Mouse (Mus musculus) embryo, embryonic 9.5 days (tissue): ENCODE measurements around the gene Tent4b.
"Not testable (repeated sequence)": the region's sequence is repeated elsewhere in the genome, so short reads cannot be mapped to it uniquely, and the experiment has no call there.

Source experiments
- DNase-seq: peaks from one replicate; pipeline ENCODE4 v3.0.0-alpha.2; 2017; ENCODE audit errors: extremely low spot score

Tent4b gene

DNA sequence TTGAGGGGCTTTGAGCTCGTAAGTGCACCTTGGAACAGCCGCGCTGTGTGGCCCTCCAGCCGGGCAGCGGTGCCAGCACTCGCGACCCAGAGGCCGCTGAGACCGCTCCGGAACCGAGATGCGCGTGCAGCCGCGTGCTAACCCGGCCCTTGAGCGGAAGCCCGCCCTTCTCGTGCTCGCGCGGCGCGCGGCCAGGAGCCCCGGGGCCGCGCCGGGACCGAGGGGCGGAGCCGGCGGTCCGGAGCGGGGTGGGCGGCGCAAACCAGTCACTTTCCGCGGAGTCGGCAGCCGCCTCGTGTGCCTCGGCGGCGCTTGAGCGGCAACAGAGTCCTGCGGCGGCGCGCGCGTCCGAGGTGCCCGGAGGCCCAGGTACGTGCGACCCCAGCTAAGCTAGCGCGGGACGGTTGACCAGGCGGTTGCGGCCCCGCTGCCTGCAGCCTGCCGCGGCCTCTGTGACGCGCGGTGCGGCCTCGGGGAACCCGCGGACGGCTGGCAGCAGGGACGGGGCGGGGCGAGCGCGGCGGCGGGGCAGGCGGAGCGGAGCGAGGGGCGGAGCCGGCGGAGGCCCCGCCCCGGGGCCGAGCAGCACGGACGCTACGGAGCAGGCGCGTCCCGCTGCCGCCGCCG lies at the start of gene Tent4b:
Tent4b (plus strand) TSS at position 269 of the 627 bp plus-strand sequence.
- DNase-seq, result peak; percentile 95

DNA sequence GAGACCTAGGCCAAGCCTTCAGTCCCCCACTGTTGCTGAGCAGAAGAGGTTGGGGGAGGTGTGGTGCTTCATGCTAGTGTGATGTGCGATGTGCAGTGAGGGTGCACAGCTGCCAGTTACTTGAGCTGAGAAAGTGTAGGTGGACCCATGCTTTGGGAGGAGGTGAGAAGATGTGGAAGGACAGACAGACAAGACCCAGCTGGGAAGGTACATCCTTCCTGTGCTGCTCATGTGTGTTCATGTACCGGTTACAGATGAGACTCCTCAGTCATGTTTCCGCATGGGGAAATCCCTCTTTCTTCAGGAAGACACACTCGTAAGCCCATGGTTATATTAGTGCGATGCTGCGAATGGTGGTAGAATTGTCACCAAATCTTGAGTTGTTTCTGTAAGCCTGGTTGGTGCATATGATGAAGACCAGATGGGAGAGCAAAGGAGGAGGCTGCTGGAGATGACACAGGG lies 48.1 kb upstream of the Tent4b start:
- DNase-seq, result no peak

DNA sequence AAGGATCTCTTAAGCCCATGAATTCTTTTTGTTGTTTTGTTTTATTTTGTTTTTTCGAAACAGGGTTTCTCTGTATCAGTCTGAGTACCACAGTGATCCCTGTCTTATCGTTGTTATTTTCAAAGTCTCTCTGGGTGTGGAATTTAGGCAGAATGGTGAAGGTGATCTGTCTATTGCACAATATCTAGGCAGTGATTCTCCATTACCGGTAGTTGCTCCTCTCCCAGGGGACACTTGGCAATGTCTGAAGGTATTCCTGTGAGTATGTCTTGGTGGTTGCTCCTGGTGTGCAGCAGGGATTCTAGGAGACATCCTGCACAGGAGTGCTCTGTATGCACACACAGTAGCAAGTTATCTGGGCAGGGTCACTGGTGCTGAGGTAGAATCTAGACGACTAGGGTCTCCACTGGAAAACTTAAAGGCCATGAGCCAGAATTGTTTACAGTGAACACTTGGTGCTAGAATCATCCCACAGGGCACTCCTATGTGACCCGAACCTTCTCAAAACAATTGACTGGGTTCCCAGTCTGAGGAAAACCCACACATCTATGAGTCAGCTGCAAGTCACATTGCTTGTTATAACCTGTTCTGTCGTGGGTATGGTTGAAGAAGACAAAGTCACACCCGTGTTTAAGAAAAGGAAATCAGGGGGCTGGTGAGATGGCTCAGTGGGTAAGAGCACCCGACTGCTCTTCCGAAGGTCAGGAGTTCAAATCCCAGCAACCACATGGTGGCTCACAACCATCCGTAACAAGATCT lies 38.6 kb upstream of the Tent4b start:
- DNase-seq, result no peak

DNA sequence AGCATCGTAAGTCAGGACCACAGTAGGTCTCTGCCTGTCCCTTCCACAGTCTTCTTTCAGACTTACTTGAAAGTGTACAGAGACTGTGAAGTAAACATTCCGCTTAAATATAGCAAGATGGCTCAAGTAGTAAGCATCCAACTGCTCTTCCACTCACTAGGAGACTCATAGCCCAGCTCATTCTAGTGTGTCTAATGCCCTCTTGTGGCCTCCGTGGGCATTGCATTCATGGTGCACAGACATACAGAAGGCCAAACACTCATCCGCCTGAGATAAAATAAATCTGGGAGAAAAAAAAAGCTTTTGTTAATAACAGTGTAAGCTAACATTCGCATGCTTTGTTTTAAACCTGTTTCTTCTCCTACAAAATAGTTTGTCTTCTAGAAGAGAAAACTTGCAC lies 37.6 kb upstream of the Tent4b start:
- peak; percentile 62 for DNase-seq

DNA sequence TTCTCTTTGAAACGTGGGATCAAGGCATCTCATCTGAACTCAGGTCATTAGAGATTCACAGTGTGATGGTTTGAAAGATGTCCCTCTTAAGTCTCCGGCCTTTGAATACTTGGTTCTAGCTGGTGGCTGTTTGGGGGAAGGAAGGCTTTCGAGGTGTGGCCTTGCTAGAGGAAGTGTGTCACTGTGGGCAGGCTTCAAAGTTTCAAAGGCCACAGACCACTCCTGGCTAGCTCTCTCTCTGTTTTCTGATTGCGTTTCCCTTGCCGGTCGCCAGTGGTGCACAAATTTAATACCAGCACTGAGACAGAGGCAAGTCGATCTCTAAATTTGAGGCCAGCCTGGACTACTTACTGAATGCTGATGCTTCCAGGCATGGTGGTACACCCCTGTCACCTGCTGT lies 23.7 kb upstream of the Tent4b start:
- no peak for DNase-seq

DNA sequence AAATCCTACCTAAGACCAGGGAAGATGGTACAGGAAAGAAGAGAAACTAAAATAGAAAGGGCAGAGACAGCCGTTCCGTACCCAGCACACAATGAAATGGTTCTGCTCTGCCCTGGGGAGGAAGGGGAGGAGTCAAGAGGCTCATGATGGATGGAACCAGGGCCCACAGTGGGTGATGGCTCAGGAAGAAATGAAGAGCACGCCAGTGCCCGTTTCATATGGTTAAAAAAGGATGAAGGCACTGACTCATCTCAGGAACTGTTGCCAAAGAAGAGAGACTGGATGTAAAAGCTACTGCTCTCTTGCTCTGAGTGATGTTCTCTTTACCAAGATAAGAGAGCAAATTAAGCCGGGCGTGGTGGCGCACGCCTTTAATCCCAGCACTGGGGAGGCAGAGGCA lies 21.7 kb upstream of the Tent4b start:
- DNase-seq, result no peak

DNA sequence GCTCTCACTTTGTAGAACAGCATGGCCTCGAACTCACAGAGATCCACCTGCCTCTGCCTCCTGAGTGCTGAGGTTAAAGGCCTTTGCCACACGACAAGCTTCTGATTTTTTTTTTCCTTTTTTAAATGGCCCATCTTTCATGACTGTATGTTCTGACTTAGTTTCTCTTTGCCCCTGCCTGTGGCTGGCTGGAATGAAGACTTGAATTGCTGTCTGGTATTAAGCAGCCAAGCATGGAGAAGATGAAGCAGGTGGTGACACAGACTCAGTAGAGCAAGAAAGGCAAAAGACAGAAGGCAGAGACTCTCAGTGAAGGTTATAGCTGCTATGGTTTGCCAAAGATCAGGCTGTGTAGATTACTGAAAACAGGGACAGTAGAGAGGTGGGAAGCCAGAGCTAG lies 15.9 kb upstream of the Tent4b start:
- DNase-seq, result no peak

DNA sequence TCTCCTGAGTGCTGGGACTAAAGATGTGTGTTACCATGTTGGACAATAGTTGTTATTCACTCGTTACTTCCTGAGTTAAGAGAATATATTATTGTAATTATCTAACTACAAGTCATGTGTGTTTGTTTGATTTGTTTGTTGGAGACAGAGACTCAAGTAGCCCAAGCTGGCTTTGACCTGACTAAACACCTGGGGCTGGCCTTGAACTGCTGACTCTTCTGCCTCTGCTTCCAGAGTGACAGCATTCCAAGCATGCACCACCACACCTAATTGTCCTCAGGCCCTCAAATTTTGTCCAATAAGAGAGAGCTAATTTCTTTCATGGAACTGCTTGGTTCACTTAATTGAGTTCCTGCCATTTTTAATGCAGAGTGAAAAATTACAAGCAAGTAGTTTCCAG lies 14.1 kb upstream of the Tent4b start:
- DNase-seq, result no peak

DNA sequence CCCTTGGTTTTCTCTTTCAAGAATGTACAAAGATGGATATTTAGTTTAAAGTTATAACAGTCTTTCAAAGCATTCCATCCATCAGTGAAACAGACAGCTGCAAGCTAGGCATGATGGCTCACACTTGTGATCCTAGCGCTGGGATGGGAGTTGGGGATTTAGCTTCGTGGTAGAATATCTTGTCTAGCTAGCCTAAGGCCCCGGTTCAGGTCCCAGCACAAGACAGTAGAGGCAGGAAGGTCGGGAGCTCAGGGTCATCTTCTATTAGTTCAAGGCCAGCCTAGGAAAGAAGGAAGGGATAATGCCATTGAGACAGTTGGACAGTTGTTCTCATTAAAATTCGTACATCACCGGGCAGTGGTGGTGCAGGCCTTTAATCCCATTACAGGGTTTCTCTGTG lies 13.3 kb upstream of the Tent4b start:
- no peak for DNase-seq

DNA sequence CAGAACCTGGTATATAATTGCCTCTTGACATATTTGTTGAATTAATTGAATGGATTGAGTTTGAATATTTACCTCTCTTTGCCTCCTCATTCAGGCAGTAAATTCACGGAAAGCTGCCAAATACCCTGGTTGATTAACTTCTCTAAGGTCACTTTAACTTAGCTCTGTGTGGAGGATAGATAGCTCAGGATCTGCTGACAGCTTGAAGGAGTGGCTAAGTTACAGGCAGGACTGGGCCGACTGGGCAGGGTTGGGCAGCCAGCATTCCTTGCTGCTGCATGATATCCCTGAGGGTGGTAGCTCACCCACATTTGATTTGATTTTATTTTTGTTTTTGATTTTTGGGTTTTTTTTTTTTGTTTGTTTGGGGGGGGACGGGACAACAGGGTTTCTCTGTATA lies 1.7 kb upstream of the Tent4b start:
- no peak for DNase-seq

DNA sequence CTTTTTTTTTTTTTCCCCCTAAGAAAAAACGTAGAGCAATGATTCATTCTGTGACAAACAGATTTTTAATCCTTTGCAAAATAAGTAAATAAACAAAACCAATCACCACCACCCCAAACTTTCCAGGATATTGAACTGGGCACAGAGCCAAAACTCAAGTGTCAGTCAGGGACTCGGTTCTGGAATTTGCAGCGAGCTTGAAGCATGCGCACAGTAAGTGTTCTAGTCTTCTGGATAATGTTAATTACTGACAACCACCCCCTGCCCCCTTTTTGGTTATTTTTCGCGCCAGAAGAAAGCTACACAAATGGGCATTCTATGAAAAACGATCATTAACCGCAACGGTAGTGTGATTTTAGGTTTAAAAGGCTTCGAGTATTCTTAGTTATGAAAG lies 465 bp upstream of the Tent4b start:
- no peak for DNase-seq

DNA sequence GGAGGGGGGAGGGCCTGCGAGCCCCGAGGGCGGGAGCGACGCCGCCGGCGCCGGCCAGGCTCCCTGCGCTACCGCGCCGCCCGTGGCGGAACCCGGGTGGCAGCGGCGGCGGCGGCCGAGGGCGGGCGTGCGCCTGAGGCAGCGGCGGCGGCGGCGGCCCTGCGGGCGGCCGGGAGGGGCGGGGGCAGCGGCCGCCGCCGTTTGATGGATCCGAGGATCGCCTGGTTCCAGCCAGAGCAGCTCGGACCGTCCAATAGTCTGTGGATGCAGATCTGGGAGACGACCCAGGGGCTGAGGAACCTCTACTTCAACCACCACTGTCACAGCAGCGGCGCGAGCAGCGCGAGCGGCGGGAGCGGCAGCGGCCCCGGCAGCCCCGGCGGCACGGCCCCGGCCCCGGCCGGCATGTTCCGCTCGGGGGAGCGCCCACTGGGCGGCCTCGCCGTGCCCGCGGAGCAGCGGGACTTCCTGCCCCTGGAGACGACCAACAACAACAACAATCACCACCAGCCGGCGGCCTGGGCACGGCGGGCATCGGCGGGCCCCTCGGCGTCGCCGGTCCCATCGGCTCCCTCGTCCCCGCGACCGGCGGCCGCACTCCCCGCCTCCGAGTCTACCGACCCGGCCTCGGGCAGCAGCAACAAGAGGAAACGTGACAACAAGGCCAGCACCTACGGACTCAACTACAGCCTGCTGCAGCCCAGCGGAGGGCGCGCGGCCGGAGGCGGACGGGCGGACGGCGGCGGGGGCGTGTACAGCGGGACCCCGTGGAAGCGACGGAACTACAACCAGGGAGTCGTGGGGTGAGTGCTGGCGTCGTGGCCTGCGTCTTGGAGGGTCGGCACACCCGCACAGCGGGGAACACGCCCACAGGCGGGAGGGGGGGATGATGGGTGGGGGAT lies 938 bp downstream of the Tent4b start:
- DNase-seq, result peak; percentile 51

DNA sequence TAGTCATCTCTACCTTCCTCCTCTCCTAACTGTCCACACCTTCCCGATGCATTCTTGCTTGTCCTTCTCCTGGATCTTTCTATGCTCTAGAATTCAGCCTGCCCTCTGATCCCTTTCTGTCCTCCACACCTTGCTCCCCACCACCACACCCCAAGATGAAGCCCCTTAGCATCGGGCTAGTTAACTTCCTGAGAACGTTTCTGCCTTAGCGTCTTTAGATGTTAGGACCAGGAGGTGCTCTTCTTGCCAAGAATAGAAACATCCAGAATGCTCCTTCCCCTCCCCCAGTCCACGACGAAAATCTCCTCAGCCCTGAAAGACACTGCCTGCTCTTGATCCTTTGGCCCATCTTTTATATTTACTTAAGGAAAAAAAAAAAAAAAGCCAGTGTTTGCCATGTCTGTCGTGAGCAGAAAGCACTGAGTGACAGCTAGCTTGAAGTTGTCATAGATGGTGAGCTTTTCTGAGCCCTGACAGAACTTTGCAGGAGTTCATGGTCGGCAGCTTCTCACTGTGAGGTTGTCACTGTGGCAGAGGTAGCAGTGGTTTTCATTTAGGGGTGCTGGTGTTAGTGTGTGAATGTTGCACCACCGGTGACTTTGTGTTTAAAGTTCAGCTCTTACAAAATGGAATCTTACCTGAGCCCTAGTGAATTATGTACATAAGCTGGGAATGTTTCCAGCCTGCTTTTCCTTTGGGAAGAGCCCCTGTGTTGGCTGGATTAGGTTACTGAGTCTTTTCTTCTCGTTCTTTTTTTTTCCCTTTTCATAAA lies 1.9 kb downstream of the Tent4b start:
- no peak for DNase-seq

DNA sequence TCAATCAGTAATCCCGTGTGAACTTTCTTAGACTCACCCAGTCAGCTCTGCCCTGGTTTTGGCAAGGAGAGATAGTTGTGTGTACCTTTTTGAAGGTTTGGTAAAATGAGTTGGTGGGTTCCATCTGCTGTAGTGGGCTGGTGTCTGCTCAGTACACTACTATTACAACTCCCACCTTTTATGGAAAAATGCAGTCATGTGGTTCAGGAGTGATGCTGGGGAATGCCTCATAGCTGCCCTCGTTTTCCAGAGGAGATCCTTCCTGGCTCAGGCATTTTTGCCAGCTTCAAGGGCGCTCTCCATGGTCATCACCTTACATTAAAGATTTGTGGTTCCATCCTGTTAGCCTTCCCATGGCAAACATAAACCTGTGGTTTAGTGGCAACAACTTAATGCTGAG lies 2.6 kb downstream of the Tent4b start:
- no peak for DNase-seq

DNA sequence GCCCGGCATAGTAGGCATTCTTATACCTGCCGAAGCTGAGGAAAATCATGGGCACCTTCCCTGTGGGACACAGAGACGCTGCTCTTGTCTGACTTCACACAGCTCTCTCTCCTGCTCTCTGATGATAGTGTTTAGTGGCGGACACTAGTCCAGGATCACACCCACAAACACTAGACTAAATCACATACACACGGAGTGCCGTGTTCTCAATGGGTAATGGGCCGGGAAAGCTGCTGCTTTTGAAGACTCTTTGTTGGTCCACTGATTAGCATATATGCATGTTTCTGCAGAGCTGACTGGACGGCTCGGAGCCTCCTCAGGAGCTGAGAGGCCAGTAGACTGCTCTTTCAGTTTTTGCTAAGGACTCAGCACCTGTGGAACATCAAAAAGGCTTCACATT lies 7.0 kb downstream of the Tent4b start:
- DNase-seq, result no peak

DNA sequence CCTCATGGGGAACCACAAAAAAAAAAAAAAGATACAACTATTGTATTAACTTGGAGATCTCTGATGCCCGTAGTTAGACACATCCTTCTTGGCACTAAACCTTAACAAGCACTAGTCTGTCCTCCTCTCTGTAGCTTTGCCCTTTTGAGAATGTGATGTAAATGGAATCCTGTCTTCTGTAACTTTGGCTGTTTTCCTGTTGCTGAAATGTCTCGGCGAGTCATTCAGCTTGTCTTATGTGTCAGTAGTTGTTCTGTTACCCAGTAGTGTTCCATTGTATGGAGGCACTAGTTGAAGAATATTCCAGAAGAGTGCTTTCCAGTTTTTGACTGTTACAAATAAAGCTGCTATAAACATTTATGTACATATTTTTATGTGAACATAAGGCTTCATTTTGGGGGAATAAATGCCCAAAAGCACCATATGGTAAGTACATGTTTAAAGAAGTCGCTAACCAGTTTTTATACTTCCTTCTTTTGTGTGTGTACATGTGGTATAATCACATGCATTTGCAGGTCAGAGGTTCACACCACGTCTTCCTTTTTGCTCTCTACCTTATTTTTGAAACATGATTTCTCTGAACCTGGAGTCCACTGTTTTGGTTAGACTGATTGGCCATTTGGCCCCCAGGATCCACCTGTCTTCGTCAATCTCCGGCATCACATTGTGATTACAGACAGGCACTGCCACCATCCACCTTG lies 8.3 kb downstream of the Tent4b start:
- no peak for DNase-seq

DNA sequence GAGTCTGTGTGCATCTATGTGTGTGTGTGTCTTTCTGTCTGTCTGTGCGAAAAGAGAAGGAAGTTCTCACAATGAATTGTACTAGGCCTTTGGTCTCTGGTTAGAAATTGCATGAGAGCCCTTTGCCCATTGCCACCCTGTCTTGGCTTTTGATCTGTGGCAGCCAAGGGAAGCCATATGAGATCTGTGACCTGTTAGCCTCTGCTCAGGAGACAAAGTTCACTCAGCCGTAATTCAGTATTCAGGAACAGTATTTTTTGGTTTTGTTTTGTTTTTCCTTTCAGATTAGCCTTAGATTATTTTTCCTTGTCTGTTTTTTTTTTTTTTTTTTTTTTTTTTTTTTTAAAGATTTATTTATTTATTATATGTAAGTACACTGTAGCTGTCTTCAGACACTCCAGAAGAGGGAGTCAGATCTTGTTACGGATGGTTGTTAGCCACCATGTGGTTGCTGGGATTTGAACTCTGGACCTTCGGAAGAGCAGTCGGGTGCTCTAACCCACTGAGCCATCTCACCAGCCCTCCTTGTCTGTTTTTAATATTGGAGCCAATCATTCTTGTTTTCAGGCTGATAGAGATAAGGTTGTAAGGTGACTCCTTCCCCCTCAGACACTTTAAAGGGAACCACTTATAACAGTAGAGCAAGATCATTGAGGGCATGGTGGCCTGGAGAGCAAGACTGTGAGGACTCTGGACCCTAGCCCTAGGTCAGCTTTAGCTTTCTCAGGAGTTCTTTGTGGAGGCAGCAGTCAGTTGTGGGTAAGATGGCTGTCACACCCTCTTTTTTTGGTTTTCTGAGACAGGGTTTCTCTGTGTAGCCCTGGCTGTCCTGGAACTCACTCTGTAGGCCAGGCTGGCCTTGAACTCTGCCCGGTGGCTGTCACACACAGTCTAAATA lies 11.2 kb downstream of the Tent4b start:
- not testable (repeated sequence) for DNase-seq

DNA sequence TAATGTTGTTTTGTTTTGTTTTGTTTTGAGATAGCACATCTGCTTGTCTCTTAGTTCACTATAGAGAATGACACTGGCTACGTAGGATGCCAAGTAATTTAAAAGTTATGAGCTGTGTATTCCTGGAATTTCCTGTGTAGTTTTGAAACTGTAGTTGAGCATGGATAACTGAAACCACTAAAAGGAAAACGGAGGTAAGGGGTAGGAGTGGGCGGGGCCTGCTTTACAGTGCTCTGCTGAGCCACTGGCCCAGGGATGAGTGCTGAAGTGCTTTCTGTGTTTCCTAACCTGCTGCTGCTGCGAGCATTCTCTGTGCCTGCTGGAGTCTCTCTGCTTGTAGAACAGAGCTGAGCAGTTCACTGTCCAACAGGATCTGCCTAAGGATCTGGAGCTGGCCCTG lies 22.3 kb downstream of the Tent4b start:
- DNase-seq, result no peak

DNA sequence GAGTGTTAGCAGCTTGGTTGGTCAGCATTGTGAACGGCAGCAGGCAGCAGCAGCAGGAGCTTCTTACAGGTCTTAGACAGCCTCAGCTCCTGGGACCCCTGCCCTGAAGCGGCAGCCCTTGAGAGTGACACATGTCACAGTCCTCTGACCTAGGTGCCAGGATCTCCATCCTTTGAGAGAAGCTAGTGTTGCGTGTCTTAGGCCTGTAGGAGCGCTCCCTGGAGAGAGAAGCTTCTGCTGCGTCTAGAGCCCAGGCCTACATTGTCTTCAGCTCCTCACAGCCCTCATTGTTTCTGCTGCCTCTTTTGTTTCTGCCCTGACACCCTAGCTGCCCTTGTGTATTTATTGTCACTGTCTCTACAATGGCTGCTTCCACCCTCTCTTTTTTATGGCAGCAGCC lies 26.3 kb downstream of the Tent4b start:
- DNase-seq, result peak; percentile 37

DNA sequence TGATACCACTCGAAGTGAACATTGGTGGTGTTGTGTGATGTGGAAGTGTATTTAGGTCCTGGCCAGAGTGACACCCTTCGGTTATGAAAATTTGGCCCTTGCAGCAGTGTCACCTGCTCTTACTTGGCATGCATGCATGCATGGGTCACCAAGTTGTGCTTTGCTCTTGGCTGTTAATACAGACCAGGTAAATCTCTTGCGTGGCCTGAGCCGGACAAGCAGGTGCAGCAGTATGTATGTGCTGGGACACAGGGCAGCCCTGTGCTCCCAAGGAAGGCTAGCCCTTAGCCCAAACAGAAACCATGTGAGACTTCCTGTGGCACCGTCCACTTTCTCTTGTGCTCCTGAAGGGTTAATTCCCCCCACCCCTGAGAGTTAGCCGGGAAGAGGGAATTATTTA lies 28.8 kb downstream of the Tent4b start:
- no peak for DNase-seq
